Mouse (Mus musculus) liver, adult 2 months (tissue): ENCODE data around the gene Prkce.

Source experiments
- CTCF ChIP-seq: fragments of 200-500 bp; IDR thresholded peaks from 2 replicates; pipeline ENCODE4 v1.5.1; 2011; ENCODE audit warnings: low read depth, low read length, control low read depth
- POLR2A ChIP-seq: fragments of 200-500 bp; IDR thresholded peaks from 2 replicates; pipeline ENCODE4 v1.6.1; 2011; ENCODE audit warnings: low read length, control low read depth; ENCODE audit not compliant: insufficient read depth; ENCODE audit errors: extremely low read depth

DNA sequence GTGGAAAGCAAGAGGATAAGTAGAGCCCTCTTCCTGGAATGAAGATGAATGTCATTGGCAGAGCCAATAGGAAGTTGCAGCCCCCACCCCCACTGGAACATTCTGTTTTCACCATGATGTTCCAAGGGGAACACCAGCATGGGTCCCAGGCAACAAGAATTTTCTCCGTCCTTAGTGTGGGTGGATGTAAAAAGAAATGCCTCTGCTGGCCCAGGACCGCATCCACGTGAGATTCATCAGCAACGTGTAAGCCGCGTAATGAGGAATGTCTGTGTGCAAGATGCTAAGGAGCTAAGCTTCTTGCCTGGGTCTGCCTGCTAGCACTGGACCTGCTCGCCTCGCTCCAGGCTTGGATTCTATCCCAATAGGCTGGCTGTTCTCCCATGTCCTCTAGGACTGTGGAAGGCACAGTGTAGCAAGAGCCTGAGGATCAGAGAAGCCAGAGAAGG, 337.6 kb downstream of the Prkce start, which contains the start of gene Gm10309:
- TF ChIP-seq CTCF (no peak), POLR2A (no peak)
